Mouse (Mus musculus) small intestine, adult 2 months (tissue): ENCODE data around the gene 4933434E20Rik. TPM values are rescaled to one million over a fixed set of nuclear protein-coding genes. Genes with fewer than 3 reads are reported as not detected.
A peak's percentile ranks its signal among the peaks of the same experiment; 100 is the strongest.

ENCODE experiments used
- H3K27ac ChIP-seq: fragments of 200-500 bp; 2 replicates; pipeline ENCODE4 v1.5.1; 2012; ENCODE audit warnings: low read depth, low read length, control low read depth, inconsistent platforms; ENCODE audit not compliant: insufficient read depth
- H3K27me3 ChIP-seq: fragments of 200-500 bp; 2 replicates; pipeline ENCODE4 v1.6.1; 2012; ENCODE audit warnings: mild to moderate bottlenecking, moderate library complexity, low read length, inconsistent platforms; ENCODE audit not compliant: control insufficient read depth, insufficient read depth
- H3K36me3 ChIP-seq: fragments of 200-500 bp; 2 replicates; pipeline ENCODE4 v1.6.1; 2012; ENCODE audit warnings: mild to moderate bottlenecking, low read length, control low read depth, inconsistent platforms; ENCODE audit not compliant: control insufficient read depth, insufficient read depth
- H3K4me1 ChIP-seq: fragments of 200-500 bp; 2 replicates; pipeline ENCODE4 v1.6.1; 2012; ENCODE audit warnings: low read length, inconsistent platforms, mixed read lengths; ENCODE audit not compliant: control insufficient read depth, insufficient read depth, insufficient read length
- H3K4me3 ChIP-seq: fragments of 200-500 bp; 2 replicates; pipeline ENCODE4 v1.5.1; 2012; ENCODE audit warnings: low read depth, mild to moderate bottlenecking, control low read depth, inconsistent platforms, low read length, moderate library complexity
- CTCF ChIP-seq: fragments of 200-500 bp; IDR thresholded peaks from 2 replicates; pipeline ENCODE4 v1.5.1; 2012; ENCODE audit warnings: low read depth, mild to moderate bottlenecking, control low read depth, inconsistent platforms, low read length, moderate library complexity, mixed read lengths; ENCODE audit not compliant: insufficient replicate concordance, insufficient read length; ENCODE audit errors: extremely low read depth
- POLR2A ChIP-seq: fragments of 200-500 bp; IDR thresholded peaks from 2 replicates; pipeline ENCODE4 v1.6.1; 2012; ENCODE audit warnings: low read depth, mild to moderate bottlenecking, control low read depth, inconsistent platforms, low read length, moderate library complexity
- WGBS: fragments of 180-500 bp; shearing (Covaris S2); methylation state at CpG from one replicate; pipeline ENCODE4 v1.1.7; 2018; 5-methylcytosine and 5-hydroxymethylcytosine counted together
- polyA plus RNA-seq: library from polyadenylated mRNA; depleted of rRNA; stranded (reverse); fragments of >200 nt; gene quantifications from 2 replicates; pipeline ENCODE4 v1.2.3, GENCODE M21; 2012

Gene 4933434E20Rik
- polyA plus RNA-seq, 1 experiment, result 18.1 TPM

DNA sequence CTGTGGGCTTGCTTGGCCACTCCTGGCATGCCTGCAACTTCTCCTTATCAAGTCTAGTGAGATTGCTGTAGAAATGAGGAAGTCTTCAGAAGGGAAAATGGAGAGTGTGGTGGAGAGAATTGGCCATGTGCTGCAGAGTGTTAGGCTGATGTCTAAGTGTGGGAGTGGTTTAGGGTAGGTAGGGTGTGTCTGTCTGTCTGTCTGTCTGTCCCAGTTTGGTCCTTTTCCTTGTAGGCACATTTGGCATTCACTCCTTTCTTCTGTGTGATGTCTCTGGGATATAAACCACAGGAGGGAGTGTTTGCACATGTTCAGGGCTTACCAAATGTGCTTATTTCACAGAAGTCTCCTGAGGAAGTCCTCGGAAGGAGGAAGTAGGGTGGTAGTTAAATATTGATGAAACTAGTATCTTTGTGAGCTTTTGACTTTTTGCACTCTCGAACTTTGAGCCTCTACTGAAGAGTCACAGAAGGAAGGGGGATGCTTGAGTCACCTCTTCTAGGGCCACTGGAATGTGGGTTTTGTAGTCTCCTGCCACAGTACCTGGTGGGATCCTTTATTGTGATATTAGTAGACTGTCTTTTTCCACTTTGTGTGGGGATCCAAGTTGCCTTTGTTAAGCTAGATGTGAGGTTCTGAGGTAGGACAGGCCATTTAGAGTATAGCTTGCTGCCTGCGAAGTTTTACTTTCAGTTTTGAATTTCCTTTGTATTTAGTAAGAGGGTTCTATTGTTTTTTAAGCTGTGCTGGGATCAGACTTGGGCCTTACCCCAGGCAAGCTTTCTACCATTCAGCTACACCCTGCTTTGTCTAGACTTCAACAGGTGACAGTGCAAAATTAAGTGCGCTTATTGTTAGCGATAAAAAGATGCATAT lies 30.2 kb downstream of the 4933434E20Rik start:
- Histone ChIP-seq H3K36me3 (peaks cover 4% of the 10 kb centered on the region; the same call in 1 of the 2 replicates), H3K4me3 (peak overlapping the region; percentile 50), H3K4me1 (peaks cover 25% of the 10 kb centered on the region; the same call in 1 of the 2 replicates), H3K27ac (peak overlapping the region; percentile 92), H3K27me3 (no peaks in the 10 kb centered on the region)
- TF ChIP-seq CTCF (no peak), POLR2A (no peak)
- WGBS, result 8% methylated on average over 5 of the region's 5 CpGs

GRCm38 (mm10) chr3:90083034-90083433 lies 31.6 kb downstream of the 4933434E20Rik start:
- 7% methylated on average over 5 of the region's 5 CpGs for WGBS
- H3K4me1 ChIP-seq, result peaks cover 25% of the 10 kb centered on the region; the same call in 1 of the 2 replicates
- peak overlapping the region; percentile 92 for H3K27ac ChIP-seq
- H3K36me3 ChIP-seq, result peaks cover 17% of the 10 kb centered on the region
- peak; percentile 10; the same call in 1 of the 2 replicates for TF ChIP-seq CTCF
- 0 out of 2 replicates have a peak, but pooled peaks have one; percentile 28 for TF ChIP-seq POLR2A
- peak overlapping the region; percentile 25 for H3K4me3 ChIP-seq
- H3K27me3 ChIP-seq, result no peaks in the 10 kb centered on the region

- H3K27ac ChIP-seq, result peak overlapping the region; percentile 92
These were observed 32.4 kb downstream of the 4933434E20Rik start for GRCm38 (mm10) chr3:90083698-90084324.

GRCm38 (mm10) chr3:90084790-90085189 lies 33.4 kb downstream of the 4933434E20Rik start:
- Histone ChIP-seq H3K36me3 (peaks cover 34% of the 10 kb centered on the region), H3K4me1 (peaks cover 23% of the 10 kb centered on the region; the same call in 1 of the 2 replicates), H3K4me3 (no peak overlapping the region), H3K27me3 (no peaks in the 10 kb centered on the region), H3K27ac (peak overlapping the region; percentile 8; the same call in 1 of the 2 replicates)
- no peak for TF ChIP-seq CTCF
- TF ChIP-seq POLR2A, result no peak
- WGBS, result 25% methylated on average over 4 of the region's 4 CpGs

More at GRCm38 (mm10) chr3:90083698-90084324, 32.4 kb downstream of the 4933434E20Rik start:
- Histone ChIP-seq H3K4me1 (peaks cover 23% of the 10 kb centered on the region; the same call in 1 of the 2 replicates), H3K4me3 (no peak overlapping the region), H3K36me3 (peaks cover 25% of the 10 kb centered on the region), H3K27me3 (no peaks in the 10 kb centered on the region)
- 13% methylated on average over 3 of the region's 3 CpGs for WGBS
- TF ChIP-seq POLR2A (no peak), CTCF (no peak)

- peak; percentile 16; the same call in 1 of the 2 replicates for TF ChIP-seq CTCF
- no peak for TF ChIP-seq POLR2A
- Histone ChIP-seq H3K27me3 (no peaks in the 10 kb centered on the region), H3K27ac (peak overlapping the region; percentile 8; the same call in 1 of the 2 replicates), H3K4me1 (peaks cover 23% of the 10 kb centered on the region; the same call in 1 of the 2 replicates), H3K36me3 (peaks cover 39% of the 10 kb centered on the region), H3K4me3 (no peak overlapping the region)
- 23% methylated on average over 6 of the region's 6 CpGs for WGBS
These were observed 33.8 kb downstream of the 4933434E20Rik start for GRCm38 (mm10) chr3:90085281-90085680.

DNA sequence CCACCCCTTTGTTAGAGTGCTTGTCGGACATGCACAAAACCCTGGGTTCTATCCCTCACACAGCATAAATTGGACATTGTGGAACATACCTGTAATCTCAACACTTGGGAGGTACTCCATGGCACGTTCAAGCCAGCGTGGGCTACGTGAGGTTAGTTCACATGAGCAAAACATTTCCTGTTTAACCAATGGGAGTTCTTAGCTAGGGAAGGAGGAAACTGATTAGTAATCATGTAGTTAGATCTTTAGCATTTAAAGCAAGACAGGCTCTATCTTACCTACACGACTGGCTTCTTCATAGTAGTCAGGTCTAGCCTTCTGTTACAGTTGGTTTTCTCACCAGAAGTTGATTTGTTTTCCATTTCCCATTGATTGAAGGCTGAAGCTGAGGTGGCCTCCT lies 34.6 kb downstream of the 4933434E20Rik start:
- H3K27me3 ChIP-seq, result no peaks in the 10 kb centered on the region
- H3K4me3 ChIP-seq, result no peak overlapping the region
- H3K4me1 ChIP-seq, result peaks cover 23% of the 10 kb centered on the region; the same call in 1 of the 2 replicates
- no peak overlapping the region for H3K27ac ChIP-seq
- peaks cover 46% of the 10 kb centered on the region for H3K36me3 ChIP-seq
- TF ChIP-seq CTCF (no peak), POLR2A (no peak)
- WGBS, result 63% methylated on average over 5 of the region's 5 CpGs
